Mouse (Mus musculus) mouse trophoblast stem cell (cell line): ENCODE measurements around the gene Azin2.

Experiments used
- in situ Hi-C, 2 experiments: fragments of 300-500 bp; cut with MseI, MboI; formaldehyde crosslinking; loops; 2 replicates in 1 of 2; 3 replicates in 1 of 2; pipeline ENCODE4 v1.15.1; 2025

Gene Azin2

DNA sequence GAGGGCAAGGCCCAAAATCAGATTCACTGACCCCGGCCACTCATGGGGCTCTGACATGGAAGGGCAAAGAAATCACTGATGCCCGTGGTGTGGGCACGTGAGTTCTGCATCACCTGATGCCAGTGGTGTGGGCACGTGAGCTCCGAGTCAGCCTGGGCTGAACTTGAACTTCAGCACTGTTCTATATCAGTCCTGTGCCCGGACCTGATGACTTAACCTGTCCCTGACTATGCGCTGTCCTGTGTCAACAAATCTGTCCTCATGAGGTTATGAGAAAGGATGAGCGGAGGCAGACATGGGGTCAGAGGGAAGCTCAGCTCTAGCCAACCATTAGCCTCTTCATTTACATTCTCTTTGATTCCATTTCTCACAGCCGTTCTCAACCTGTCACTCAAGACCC, 15.5 kb downstream of the Azin2 start:
- in situ Hi-C loops: no loop called here

DNA sequence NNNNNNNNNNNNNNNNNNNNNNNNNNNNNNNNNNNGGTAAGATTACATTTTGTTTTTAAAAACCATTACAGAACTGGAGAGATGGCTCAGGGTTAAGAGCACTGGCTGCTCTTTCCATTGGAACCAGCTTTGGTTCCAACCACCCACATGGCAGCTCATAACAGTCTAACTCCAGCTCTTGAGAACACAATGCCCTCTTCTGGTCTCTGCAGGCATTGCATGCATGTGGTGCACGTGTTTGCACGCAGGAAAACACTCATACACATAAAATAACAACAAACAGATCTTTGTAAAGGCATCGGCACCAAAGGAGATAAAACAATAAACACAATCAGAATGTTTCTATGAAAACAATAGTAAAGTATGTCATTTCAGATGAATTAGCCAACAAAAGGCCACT, 19.9 kb downstream of the Azin2 start:
- in situ Hi-C loops: no loop called here

DNA sequence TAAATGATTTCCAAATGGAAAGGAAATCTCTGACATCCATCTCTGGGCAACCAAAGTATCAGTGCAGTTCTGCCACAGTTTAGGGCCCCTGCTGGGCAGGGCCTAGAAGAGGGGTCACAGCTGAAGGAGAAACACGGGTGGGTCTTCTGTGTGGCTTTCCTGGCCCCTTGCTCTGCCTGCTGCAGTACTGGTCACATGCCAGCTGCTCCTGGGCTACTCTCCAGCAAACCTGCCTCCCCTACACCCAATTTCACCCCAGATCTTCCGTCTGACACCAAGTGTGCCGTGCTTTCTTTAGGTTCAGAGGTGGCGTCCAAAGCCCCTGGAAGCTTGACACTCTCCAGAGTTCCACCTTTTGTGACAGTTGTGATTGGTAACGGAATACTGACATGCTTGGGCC, 26.6 kb downstream of the Azin2 start:
- in situ Hi-C loops: no loop called here

DNA sequence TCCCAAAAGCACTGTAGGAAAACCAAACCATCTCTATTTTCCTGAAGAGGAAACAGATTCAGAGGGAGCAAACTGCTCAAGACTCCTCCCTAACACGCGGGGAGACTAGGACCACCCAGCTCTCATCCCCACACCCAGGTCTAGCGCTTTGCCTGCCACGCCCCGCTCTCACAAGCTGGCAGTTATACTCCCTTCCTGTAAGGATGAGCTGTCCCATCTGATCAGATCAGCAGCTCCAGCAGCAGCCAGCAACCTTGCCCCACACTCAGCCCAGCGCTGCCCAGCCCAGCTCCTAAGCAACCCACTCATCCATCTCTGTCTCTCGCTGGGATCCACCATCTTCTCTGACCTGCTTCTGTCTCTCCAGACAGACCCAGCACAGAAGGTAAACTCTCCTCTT, 29.5 kb downstream of the Azin2 start:
- in situ Hi-C loops: no loop called here

DNA sequence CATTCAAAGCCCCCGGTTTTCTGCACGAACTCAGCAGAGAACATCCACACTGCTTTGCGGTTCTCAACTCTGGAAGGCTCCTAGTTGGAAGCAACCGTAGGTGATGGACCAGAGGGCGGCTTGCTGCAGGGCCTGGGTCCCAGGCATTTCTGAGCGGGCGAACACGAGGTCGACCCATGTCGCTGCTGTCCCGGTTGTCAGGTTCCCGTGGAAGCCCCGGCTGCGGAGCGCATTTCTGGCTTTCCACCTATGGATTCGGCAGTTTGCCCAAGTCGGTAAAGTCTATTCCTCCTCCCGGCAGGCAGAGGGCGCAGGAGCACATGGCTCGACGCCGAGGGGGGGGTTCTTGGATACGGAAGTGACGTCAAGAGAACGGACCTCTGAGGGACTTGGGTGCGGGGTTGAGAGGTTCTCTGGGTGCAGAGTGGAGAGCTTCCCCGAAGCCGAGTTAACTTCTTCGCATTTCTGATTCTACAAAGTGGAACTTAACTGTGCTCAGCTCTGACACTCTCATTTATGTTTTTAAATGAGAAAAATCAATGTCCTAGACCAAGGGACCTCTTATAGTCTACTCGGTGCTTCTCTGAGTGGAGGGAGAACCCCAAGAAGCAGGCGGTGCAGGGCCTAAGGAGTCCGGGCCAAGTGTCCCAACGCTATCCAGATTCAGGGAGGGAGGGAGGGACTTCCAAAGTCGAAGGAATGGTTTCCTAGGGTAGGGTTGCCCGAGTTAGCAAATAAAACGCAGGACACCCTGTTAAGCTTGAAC, 37.2 kb downstream of the Azin2 start:
- in situ Hi-C loops: no loop called here

DNA sequence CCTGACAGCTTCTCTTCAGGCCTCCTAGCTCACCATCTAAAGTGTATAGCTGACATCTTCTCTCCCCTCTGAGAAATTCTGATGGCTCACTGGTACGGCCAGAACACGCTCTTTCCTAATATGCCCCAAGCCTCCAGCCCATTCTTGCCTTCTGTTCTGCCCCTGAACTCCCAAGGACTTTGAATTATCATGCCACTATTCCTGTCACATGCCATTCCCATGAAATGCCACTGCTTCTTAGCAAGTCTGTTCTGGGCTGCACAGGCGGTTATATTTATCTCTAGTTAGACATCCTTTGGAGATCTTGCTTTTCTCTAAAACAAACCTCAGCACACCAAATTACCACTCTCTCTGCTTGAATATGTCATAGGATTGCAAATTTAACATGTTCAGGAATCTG, 38.6 kb downstream of the Azin2 start:
- in situ Hi-C loops: no loop called here

DNA sequence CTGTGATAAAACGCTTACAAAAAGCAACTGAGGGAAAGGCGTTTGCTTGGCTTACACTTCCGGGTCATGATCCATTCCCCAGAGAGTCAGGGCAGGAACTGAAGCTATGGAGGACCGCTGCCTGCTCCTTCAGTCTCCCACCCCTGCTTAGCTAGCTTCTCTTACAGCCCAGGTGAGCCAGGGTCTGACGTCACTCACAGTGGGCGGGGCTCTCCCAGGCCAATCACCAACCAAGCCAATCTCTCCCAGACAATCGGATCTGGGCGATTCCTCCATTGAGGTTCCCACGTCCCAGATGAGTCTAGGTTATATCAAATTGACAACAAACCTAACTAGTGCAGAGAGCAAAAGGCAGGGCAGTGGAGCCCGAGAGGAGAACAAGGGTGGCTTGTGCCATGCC, 43.1 kb downstream of the Azin2 start:
- in situ Hi-C loops: no loop called here

DNA sequence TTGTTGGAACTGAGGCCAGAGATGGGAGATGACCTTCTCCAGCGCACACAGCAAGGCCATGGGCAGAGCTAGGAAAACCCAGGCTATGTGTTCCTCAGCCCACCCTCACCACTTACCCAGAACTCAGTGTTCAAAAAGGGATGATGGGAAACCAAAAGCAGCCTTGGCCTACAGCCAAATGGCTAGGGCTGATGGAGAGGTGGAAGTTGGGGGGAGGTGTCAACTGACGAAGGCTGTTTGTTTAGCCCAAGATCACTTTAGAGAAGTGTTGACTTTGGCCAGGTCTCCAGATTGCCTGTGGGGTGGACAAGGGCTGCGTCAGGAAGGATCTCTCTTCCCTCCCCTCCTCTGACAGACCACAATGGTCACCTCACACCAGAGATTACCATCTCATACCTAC, 44.1 kb downstream of the Azin2 start:
- in situ Hi-C loops: no loop called here

DNA sequence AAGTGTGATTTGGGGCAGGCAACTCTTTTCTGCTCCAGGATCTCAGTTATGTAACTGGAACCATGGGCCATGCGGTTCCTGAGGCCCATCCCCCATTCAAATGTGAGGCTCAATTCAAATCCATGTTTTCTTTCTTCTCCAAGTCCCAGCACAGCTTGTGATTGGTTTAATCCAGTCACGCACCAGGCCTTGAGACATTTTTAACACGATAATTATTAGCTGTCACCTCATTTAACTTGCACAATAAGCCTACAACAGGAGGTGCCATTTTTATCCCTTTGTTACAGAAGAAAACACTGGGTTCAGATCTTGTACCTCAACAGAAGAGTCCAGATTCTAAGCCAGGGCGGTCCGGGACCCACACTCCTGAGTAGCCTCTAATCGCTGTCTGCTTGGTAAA, 44.5 kb downstream of the Azin2 start:
- in situ Hi-C loops: no loop called here

DNA sequence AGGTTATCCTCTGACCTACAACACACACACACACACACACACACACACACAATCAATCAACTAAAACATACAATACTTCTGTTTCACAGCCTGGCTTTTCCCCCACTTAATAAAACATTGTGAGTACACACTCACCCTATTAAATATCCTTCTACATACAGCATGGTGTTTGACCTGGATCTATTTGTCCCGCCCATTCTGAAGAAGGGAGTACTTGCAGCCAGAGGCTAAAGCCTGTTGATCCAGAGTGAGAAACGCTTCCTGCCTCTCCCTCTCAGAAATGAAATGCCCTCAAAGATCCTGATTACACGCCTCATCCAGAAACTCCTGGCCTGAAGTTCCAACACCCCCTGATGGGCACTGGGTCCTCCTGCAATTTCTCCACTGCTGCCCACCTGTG, 45.1 kb downstream of the Azin2 start:
- in situ Hi-C loops: no loop called here

DNA sequence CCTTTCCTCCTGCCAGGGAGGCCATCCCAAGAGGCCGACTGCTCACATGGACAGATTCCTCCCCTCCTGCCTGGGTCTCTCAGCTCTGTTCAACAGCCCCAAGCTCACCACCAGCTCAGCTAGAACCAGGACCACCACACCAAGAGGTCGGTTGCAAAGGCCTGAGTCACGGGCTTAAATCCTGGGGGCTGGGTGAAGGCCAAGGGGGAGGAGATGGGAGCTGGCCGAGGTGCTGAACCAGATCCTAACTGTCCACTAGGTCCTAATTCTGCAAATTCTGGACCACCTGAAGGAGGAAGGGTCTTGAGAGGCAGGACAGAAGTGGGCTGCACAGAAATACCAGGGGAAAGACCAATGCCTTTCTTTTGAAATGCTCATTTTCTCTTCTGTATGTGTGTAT, 48.4 kb downstream of the Azin2 start:
- in situ Hi-C loops: no loop called here

DNA sequence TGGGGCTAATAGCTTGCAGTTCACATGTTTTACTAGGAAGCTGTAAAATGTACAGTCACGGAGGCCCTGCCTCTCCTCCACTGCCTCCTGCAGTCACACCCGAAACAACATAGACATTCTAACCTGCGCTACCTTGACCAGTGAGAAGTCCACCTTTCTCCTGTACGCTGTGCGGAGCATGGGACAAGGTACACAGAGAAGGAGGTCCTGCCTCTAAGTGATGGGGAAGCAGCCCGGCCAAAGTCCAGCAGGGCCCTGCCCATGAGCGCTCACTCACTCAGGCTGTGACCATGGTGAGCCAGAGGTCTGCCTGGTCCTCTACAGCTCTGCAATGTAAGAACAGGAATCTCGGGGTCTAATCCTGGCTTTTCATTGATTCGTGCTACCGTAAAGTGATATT, 50.2 kb downstream of the Azin2 start:
- in situ Hi-C loops: no loop called here

DNA sequence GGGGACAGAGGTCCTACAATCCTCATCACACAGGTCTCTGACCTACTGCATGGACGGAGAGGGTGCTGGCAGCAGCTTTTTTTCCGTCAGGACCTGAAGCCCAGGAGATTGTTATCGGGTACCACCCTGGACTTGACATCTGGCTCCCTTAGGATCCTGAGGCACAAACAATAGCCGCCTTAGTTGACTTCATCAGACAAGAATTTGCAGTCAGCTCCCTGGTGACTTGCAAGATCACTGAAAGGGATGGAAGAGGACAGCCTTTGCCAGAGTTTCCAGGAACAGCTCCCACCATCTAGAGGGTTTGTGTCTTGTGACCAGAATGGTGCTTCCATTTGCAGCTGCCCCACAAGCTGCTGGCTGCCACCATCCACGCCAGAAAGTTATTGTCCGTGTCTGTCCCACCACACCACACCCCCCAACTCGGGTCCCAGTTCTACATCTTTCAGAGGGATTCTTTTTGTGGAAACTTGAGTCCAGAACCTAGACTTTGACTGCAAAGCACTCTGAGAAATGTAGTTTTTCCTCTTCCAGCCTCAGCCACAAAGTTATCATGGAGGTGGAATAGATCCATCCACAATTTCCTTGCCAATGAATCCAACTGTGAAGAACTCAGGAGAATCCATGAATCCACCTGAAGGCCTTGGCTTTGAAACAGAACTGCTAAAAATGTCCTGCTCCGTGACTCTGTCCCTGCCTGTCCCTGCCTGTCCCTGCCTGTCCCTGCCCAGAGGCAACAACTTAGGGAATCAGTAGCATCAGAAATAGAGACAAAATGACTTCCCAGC, 51.8 kb downstream of the Azin2 start:
- in situ Hi-C loops: no loop called here

DNA sequence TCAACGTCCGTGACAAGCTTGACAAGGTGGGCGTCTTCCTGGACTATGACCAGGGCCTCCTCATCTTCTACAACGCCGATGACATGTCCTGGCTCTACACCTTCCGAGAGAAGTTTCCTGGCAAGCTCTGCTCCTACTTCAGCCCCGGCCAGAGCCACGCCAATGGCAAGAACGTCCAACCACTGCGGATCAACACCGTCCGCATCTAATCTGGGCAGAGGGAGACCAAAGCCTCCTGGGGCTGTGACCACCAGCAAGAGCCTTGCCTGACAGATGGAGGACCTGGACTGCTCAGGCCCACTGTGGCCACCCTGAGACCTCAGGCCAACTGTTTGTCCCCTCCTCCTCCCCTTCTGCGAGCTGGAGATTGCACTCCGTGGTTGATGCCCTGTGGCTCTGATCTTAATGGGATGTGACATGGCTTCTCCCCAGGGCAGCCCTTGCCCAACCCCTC, 52.8 kb downstream of the Azin2 start:
- in situ Hi-C loops: no loop called here

DNA sequence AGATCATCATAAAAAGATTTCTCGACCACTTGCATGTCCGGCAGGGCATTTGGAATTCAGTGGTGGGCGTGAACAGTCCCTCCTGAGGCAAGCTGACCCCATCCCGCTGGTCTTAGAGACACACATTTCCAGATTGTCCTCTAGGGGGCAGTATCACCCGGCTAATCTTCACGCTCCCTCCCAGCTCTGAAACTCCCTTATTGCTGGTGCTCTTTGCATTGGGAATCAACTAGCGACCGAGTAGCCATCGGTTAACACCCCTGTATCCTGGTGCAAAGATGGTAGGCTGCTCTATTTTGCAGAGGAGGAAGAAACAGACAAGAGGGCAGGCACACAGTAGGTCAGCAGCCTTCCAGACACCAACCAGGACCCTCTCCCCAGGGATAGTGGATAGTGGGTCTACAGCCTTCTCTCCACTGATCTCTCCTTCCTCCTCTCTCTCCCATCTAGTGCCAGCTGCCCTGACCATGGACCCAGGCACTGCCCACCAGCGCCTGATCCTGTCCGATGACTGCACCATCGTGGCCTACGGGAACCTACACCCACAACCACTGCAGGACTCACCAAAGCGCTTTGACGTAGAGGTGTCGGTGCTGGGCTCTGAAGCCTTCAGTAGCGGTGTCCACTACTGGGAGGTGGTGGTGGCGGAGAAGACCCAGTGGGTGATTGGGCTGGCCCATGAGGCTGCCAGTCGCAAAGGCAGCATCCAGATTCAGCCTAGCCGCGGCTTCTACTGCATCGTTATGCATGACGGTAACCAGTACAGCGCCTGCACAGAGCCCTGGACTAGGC, 53.5 kb downstream of the Azin2 start:
- in situ Hi-C loops: no loop called here

DNA sequence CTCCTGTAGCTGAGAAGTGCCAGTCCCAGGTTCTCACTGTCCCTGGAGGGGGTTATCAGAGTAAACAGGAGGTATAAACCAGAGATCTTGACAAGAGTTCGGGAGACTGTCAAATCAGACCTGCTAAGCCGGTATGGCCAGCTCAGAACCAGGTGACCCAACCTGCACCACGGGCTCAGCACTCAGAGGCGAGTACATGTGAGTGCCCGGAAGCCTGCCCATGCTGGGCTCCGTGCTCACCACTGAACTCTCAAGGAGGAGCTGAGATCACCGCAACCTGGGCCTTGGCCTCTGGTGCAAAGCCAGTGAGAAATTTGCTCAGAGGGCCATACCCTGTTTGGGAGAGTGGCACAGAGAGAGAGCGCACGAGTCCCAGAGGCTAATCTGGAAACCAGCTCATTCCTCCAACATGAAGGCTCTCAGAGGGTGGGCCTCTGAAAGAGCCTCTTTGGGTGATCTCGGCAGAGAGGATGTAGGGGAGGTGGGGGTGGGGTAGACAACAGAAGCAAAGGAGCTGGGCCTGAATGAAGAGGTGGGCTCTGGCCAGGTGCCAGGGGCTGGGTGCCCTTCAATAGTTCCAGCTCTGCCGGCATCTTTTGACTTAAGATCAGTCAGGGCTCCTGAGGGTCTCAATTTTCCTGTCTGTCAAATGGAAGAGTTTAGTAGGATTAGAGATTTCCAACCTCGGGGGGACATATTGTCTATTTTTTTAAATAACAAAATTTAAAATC, 54.8 kb downstream of the Azin2 start:
- in situ Hi-C loops: no loop called here

DNA sequence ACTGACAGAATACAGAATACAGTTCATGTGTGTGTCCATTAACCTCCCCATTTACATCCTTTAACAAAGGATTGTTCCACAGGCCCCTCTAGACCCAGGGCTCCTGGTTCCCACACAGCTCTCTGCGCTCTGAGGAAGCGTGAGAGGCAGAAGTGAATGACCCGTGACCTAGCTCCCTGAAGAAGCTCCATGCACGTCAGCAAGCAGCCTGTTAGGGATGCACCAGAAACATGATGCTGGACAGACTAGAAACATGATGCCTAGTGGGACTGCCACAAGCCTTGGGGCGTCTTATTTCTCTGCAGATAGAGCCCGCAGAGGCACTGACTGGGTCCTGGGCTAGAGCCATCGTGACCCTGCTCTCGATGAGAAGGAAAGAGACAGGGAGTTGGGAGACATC, 55.5 kb downstream of the Azin2 start:
- in situ Hi-C loops: no loop called here

DNA sequence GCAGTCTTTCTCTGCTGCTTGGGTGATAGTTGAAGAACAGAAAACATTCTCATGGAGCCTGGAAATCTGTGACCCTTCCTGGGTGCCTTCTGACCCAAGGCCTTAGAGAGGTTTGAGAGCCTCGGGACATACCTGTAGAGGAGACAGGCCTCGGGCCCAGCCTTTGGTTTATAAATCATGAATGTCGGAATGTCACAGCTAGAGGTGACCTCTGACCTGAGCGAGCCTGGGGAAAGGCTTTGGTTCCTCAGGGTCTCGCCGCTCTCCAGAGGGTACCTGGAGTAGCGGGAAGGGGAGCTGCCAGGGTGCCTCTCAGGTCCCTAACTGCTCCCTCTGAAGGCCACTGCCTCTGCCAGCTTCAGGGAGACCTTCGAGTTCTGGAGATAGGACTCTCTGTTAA, 57.0 kb downstream of the Azin2 start:
- in situ Hi-C loops: no loop called here

DNA sequence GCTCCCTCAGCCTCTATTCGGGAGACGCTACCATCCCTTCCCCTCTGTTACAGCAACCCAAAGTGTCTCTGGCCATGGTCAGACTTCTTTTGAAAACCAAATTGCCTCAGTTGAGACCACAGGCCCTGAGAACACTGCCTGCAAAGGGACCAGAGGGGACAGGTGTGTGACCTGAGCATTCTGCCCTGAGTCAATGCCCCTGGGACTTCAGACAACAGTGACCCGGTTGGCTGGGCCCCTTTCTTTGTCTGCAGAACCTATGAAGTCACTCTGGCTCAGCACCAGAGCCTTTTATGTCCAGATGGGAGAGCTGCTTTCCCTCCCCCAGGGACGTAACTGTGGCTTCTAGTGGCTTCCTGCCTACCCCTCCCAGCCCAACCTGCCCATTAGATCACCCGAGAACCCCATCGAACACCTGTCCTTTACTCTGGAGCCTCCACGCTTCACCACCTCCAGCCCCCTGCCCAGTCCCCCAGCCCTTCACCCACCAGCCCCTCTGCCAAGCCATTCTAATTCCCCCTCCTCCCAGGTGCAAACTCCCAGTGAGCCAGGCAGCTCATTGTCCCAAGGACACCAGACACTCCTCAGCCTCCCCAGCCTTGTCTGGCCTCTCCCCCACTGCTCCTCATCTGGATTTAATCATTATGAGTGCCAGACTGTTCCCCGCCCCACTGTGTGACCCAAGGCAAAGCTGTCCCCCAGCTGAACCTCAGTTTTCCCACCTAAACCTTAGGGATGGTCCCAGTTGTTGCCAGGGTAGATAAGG, 58.0 kb downstream of the Azin2 start:
- in situ Hi-C loops: no loop called here

DNA sequence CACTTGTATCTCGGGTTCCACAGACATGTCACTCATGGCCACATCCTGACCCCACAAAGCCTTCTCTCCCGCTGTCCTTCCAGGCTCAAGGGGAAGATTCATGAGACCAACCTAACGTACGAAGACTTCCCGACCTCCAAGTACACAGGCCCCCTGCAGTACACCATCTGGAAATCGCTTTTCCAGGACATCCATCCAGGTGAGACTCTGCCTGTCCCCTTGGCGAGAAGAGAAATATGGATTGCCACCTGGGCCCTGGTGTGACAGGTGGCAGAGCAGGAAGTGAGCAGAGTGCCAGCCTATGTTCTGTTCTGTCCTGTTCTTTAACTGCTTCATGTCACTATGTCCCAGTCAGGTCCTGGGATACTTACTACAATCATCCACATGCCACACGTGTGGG, 59.9 kb downstream of the Azin2 start:
- in situ Hi-C loops: no loop called here

DNA sequence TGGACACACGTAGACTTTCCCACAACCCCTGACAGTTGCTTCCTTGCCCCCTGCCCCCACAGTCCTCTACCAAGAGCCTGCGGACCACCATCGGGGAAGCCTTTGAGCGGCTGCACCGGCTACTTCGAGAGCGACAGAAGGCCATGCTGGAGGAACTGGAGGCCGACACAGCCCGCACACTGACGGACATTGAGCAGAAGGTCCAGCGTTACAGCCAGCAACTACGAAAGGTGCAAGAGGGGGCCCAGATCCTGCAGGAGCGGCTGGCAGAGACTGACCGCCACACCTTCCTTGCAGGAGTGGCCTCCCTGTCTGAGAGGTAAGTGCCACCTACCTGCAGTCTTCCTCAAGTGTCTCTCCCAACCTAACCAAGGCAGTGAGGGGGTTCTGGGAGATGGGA, 61.8 kb downstream of the Azin2 start:
- in situ Hi-C loops: no loop called here
